Mouse (Mus musculus): ENCODE results near the gene Sash3.
A peak's percentile ranks its signal among the peaks of the same experiment; 100 is the strongest.
"Not testable (repeated sequence)": the region's sequence is repeated elsewhere in the genome, so short reads cannot be mapped to it uniquely, and the experiment has no call there.

The Sash3 gene

DNA sequence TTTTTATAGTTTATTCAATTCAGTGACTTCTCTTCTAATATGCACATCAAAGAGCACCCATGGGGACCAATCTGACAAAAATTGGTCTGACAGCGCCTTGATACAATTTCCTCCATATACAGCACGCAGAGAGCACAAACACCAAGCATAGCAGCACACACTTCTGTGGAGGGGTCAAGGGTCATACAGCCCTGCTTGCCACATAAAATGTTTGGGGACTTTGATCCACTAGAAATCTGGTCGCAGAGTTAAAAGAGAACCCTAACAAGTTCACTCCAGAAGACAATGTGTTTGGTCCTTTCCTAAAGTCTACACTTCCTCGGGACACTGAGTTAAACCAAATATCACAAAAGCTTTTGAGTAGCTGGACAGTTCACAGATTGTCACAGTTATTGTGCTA lies 56.8 kb downstream of the Sash3 start:
- Histone ChIP-seq H3K4me3 (replicated peaks; ENCODE audit: low read length) (no peak overlapping the region), H3K4me1 (replicated peaks; ENCODE audit: low read depth, low read length) (peaks cover 33% of the 10 kb centered on the region), H3K36me3 (ENCODE audit: insufficient read depth, low read length) (peaks cover 8% of the 10 kb centered on the region), H3K9me3 (ENCODE audit: low read length) (no peaks in the 10 kb centered on the region), H3K27me3 (ENCODE audit: insufficient read depth, low read length) (no peaks in the 10 kb centered on the region)
- TF ChIP-seq POU5F1 (IDR thresholded peaks at IDR 0.05; ENCODE audit: borderline replicate concordance, low read length): no peak
- TF ChIP-seq CTCF (conservative IDR thresholded peaks at IDR 0.05; ENCODE audit: low read length): no peak
- no peak for TF ChIP-seq NANOG (IDR thresholded peaks at IDR 0.05; ENCODE audit: borderline replicate concordance, low read length)

DNA sequence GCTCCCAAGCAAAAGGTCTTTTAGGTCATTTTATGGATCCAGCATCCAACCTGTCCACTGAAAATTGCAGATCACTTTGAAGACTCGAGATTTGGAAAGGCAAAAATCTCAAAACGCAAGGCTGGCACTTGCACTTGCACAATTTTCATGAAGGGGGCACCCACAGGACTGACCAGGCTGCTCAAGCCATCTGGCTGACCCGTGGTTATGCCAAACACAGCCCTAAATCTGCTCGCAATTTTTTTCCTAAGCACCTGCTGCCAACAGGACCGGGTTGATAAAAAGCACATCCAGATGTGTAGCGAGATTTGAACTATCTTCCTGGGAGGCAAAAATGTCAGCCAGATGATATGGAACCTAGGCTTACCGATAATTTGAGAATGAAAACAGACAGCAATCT lies 57.5 kb downstream of the Sash3 start:
- Histone ChIP-seq H3K27me3 (ENCODE audit: insufficient read depth, low read length) (no peaks in the 10 kb centered on the region), H3K4me3 (replicated peaks; ENCODE audit: low read length) (no peak overlapping the region), H3K4me1 (replicated peaks; ENCODE audit: low read depth, low read length) (peaks cover 30% of the 10 kb centered on the region), H3K9me3 (ENCODE audit: low read length) (no peaks in the 10 kb centered on the region), H3K36me3 (ENCODE audit: insufficient read depth, low read length) (peaks cover 8% of the 10 kb centered on the region)
- TF ChIP-seq CTCF (conservative IDR thresholded peaks at IDR 0.05; ENCODE audit: low read length) (no peak), NANOG (IDR thresholded peaks at IDR 0.05; ENCODE audit: borderline replicate concordance, low read length) (no peak), POU5F1 (IDR thresholded peaks at IDR 0.05; ENCODE audit: borderline replicate concordance, low read length) (no peak)

DNA sequence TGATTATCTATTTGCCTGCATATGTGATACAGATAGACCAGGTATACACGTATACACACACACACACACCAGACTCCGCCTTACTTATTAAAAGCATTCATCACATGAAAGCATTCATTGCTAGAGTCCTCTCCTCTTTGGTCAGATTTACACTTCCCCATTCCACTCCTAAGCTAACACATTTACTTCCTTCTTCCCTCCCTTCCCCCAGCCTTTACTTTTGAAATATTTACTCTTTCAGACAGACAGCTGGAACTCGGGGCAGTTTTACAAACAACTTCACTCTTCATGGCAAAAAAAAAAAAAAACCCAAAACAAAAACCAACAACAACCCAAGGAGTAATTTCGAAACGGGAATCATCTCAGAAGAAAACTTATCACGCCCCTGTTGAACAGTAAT lies 58.2 kb downstream of the Sash3 start:
- no peak overlapping the region for H3K4me3 ChIP-seq (replicated peaks; ENCODE audit: low read length)
- no peaks in the 10 kb centered on the region for H3K9me3 ChIP-seq (ENCODE audit: low read length)
- peaks cover 8% of the 10 kb centered on the region for H3K36me3 ChIP-seq (ENCODE audit: insufficient read depth, low read length)
- H3K27me3 ChIP-seq (ENCODE audit: insufficient read depth, low read length): no peaks in the 10 kb centered on the region
- TF ChIP-seq NANOG (IDR thresholded peaks at IDR 0.05; ENCODE audit: borderline replicate concordance, low read length): no peak
- TF ChIP-seq CTCF (conservative IDR thresholded peaks at IDR 0.05; ENCODE audit: low read length): no peak
- no peak for TF ChIP-seq POU5F1 (IDR thresholded peaks at IDR 0.05; ENCODE audit: borderline replicate concordance, low read length)
- peaks cover 35% of the 10 kb centered on the region for H3K4me1 ChIP-seq (replicated peaks; ENCODE audit: low read depth, low read length)

DNA sequence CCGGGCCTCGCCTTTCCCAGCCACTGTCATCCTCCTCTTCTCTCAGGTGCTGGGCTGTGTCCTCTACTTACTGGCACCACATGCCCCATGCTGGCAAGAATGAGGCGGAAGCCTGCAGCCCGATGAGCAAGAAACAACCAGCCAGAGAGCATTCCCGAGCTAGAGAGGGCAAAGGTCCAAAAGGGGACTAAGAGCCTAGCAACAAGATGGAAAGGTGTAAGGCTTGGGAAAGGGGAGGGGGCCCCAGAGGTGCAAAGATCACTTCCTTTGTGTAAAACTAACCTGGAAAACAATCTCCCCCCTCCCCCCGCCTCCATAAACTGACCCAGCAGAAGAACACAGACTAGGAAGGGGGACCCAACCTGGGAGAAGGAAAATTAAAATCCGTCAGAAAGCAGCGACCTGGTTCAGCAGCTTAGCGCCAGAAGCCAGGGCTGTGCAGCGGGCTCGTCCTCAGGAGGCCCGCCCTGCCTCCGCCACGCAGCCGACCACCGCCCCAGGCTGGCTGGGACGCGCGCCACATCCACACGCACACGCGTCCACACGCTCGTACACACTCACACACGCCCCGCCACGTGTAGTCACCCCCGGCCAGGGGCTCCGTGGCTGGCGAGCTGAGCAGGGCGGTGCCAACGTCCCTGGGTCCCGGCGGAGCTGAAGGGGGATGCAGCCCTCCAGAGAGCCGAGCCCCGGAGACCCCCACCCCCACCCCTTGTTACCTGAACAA lies 61.7 kb downstream of the Sash3 start:
- H3K4me1 ChIP-seq (replicated peaks; ENCODE audit: low read depth, low read length): peaks cover 15% of the 10 kb centered on the region
- H3K36me3 ChIP-seq (ENCODE audit: insufficient read depth, low read length): peaks cover 8% of the 10 kb centered on the region
- TF ChIP-seq NANOG (IDR thresholded peaks at IDR 0.05; ENCODE audit: borderline replicate concordance, low read length) (no peak), POU5F1 (IDR thresholded peaks at IDR 0.05; ENCODE audit: borderline replicate concordance, low read length) (no peak), CTCF (conservative IDR thresholded peaks at IDR 0.05; ENCODE audit: low read length) (no peak)
- H3K27me3 ChIP-seq (ENCODE audit: insufficient read depth, low read length): no peaks in the 10 kb centered on the region
- no peaks in the 10 kb centered on the region for H3K9me3 ChIP-seq (ENCODE audit: low read length)
- peak overlapping the region; percentile 83 for H3K4me3 ChIP-seq (replicated peaks; ENCODE audit: low read length)

DNA sequence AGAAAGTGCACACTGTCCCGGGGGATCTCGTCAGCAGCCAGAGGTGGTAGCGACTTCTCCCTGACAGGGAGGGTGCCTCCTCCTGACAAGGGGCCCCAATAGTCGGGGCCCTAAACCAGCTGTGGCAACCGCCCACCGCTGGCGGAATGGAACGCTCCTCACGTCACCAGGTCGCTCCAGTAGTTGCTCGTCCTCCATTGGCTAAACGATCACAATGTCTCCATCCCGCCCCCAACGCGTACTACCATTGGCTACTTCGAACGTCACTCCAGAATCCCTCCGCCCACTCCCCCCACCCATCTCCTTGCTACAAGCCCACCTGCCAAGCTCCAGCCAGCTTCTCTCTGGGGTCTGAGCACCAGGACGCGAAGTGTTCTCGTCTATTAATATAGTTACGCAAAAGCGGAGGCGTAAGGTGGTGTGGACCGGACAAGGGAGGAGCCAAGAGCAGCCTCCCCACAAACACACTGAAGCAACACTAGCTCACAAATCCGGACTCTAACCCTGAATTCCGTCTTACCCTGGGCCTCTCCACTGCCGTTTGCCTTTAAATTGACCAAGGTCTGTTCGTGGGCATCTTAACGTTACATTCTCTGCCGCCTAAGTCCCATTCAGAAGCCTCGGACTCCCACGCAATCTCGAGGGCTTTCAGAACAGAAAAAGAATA lies 62.4 kb downstream of the Sash3 start, which contains the start of gene Zdhhc9:
Gene Zdhhc9, minus strand, starts transcription at position 360 of the 667 bp plus-strand sequence.
- Histone ChIP-seq H3K9me3 (ENCODE audit: low read length) (no peaks in the 10 kb centered on the region), H3K27me3 (ENCODE audit: insufficient read depth, low read length) (no peaks in the 10 kb centered on the region), H3K4me1 (replicated peaks; ENCODE audit: low read depth, low read length) (peaks cover 11% of the 10 kb centered on the region), H3K36me3 (ENCODE audit: insufficient read depth, low read length) (peaks cover 8% of the 10 kb centered on the region), H3K4me3 (replicated peaks; ENCODE audit: low read length) (peak within 1 kb of the TSS; percentile 83)
- TF ChIP-seq CTCF (conservative IDR thresholded peaks at IDR 0.05; ENCODE audit: low read length) (no peak), NANOG (IDR thresholded peaks at IDR 0.05; ENCODE audit: borderline replicate concordance, low read length) (no peak), POU5F1 (IDR thresholded peaks at IDR 0.05; ENCODE audit: borderline replicate concordance, low read length) (no peak)

DNA sequence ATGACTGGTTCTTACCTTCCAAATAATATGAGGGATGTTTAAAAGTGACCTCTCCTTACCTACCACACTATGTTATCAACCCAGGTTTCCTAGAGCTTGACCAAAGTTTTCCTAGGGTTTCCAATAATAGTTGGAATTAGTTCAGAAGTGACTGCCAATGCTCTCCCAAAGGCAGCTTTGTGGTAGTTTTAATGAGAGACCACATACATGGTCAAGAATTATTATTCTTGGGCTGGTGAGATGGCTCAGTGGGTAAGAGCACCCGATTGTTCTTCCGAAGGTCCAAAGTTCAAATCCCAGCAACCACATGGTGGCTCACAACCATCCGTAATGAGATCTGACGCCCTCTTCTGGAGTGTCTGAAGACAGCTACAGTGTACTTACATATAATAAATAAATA lies 63.5 kb downstream of the Sash3 start:
- not testable (repeated sequence) for H3K4me3 ChIP-seq (replicated peaks; ENCODE audit: low read length); H3K9me3 ChIP-seq (ENCODE audit: low read length); H3K27me3 ChIP-seq (ENCODE audit: insufficient read depth, low read length); H3K36me3 ChIP-seq (ENCODE audit: insufficient read depth, low read length)
- peaks cover 11% of the 10 kb centered on the region for H3K4me1 ChIP-seq (replicated peaks; ENCODE audit: low read depth, low read length)
